Mouse (Mus musculus): ENCODE measurements around the gene Clic3.
A peak's percentile ranks its signal among the peaks of the same experiment; 100 is the strongest.
"Not testable (repeated sequence)": the region's sequence is repeated elsewhere in the genome, so short reads cannot be mapped to it uniquely, and the experiment has no call there.

Gene Clic3

GRCm38 (mm10) chr2:25456205-25456953 lies at the start of gene Clic3:
Clic3 (plus strand) TSS chr2:25456838.
- DNase-seq, result no peak

GRCm38 (mm10) chr2:25408908-25409307 lies 47.7 kb upstream of the Clic3 start:
- no peak for DNase-seq

GRCm38 (mm10) chr2:25413436-25413835 lies 43.2 kb upstream of the Clic3 start:
- not testable (repeated sequence) for DNase-seq

DNA sequence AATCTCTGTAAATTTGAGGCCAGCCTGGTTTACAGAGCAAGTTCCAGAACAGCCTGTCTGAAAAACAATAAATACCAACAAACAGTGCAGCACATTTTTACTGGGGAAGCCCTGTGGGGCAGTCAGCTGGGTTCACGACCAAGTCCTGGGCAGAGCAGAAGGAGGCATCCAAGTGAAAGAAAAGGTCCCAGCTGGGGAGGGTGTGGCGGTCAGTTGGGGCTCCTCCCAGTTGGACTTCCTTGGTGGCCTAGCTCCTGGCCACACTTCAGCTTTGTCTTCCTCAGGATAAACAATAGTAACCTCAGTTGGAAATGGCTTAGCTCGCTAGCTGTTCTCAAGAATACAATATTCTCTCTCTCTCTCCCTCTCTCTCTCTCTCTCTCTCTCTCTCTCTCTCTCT lies 39.2 kb upstream of the Clic3 start:
- no peak for DNase-seq

DNA sequence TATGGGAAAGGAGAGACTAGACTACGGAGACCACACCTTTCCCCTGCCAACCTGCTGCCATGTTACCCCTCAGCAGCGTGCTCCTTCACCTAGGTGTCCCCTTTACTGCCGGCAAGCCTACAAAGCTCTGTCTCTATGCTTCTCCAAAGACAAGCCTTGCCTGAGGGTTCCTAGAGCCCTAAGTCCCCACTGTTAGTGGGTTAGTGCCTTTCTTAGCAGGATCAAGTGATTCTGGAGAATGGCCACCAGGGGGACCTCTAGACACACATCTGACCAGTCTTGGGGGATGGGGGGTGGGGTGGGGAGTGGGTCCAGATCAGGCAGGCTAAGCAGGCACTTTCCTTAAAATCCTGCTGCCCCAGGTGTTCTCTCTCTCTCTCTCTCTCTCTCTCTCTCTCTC lies 34.7 kb upstream of the Clic3 start:
- DNase-seq, result peak; percentile 35 to 75

DNA sequence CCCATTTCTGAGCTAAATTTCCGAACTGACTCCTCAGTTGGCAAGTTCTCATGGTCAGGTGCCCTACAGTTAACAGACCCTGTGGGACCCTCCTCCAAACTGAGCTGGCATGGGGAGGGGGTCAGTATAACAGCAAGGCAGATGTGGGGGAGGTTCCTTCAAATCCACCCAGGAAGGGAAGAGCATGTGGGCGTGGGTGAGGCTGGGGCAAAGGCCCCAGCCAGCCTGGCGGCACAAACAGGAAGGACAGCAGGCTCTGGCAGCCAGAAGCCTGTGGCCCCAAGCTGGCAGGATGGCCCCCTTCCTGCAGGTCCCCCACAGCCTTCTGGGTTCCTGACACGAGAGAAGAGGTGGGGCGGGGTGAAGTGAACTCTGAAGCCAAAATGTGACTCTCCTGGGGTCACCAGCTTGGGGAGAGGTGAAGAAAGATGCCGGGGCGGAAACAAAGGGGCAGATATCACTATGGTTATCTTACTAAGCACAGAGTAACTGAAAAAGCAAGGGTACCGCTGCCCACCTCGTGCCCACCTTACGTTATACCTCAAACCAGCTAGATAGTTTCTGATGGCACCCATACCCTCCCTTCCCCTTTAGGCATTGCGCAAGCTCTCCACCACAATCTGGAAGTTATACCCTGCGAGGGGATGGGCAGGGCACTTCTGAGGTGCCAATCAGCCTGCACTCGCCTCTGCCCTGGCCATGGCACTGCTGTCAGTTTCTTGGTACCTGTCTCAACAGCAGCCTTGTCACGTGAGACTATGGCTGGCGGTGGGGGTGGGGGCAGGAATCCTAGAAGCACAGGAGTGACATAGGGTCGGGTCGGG lies 33.8 kb upstream of the Clic3 start, which contains the start of gene Fut7:
Fut7 (plus strand) TSS at position 681 of the 824 bp plus-strand sequence.
- DNase-seq, result no peak

- no peak for DNase-seq
Measured at GRCm38 (mm10) chr2:25423626-25424025, 33.0 kb upstream of the Clic3 start.

GRCm38 (mm10) chr2:25425481-25425880 lies 31.2 kb upstream of the Clic3 start:
- no peak for DNase-seq

- peak; percentile 70 to 89 for DNase-seq
Measured at GRCm38 (mm10) chr2:25426721-25427191, 29.9 kb upstream of the Clic3 start.

DNA sequence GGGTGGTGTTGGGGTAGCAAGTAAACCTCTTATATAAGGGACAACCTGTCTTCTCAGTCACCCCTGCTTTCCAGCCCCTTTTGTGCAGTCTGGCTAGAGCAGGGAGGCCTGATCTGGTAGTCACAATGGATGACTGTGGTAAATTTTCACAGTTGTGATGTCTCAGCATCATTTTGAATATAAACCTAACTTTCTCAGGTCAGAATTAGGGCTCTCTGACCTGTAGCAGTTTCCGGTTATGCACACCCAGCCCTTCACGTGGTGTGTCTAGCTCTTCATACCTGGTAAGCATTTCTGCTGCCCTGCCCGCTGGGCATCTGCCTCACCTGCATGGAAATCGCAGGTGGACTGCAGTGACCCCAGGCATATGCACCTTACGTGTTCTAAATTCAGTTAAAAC lies 29.4 kb upstream of the Clic3 start:
- no peak for DNase-seq

GRCm38 (mm10) chr2:25428442-25429236 lies 28.0 kb upstream of the Clic3 start, which contains the start of gene Abca2:
Abca2 (plus strand) TSS chr2:25428703.
- peak; percentile 96 to 97 for DNase-seq

- peak in 1 of 2 experiments; percentile 58 for DNase-seq
Measured at GRCm38 (mm10) chr2:25429435-25430180, 27.0 kb upstream of the Clic3 start.

GRCm38 (mm10) chr2:25430395-25431233 lies 26.0 kb upstream of the Clic3 start:
- DNase-seq, result peak; percentile 63 to 64

DNA sequence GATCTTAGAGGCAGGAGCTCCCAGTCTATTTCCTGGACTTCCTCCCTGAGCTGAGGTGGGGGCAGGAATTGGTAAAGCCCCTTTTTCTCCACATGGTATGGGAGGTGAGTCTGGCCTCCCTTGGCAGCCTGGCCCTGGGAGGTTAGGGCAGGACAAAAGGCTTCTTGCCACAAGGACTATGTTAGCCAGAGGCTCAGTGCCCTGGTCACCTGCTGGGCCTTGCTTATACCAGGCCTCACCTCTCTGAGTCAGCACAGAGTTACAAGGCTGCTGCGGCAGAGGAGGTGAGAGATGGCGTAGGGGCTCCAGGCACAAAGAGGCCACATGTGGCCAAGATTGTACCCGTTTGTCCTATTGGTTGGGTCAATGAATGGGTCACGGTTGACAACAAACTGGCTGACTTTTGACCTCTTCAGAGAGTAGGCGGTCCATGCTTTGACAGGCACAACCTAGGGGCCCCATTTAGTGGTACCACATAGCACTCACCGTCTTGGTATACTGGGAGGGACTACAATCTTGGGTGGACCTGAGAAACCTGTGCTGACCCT lies 25.3 kb upstream of the Clic3 start:
- no peak for DNase-seq

DNA sequence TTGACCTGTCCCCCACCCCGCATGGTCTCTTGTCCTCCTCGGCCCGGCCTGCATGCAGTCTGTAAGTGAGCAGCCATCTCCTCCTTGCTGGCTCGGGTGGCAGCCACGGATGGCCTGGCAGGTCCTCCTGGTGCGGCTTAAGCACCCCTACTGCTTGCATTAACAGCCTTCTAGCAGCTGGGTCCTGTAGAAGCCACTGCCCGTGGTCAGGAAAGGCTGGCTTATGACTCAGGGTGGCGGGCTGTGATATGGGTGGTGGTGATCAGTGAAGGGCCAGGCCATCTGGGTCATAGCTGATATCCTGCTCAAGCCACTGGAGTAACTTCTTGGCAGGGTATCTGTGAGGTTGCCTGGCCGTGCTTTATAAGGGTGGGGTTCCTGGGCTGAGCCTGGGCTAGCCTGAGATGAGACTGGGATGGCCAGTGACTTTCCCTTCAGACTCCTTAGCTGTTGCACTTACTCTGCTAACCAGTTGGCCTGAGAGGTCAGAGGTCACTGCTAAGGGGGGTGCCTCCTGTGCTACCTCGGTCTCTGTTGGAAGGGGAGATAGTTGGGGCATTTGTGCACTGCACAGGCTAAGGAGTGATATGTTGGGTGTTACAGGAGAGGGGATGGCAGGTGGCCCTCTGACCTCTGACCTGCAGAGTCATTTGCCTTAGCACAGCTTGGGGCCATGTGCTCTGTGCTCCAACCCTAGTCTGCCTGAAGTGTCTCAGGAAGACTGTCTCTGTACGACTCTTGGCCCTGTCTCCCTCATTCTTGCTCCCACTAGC lies 24.1 kb upstream of the Clic3 start:
- no peak for DNase-seq

DNA sequence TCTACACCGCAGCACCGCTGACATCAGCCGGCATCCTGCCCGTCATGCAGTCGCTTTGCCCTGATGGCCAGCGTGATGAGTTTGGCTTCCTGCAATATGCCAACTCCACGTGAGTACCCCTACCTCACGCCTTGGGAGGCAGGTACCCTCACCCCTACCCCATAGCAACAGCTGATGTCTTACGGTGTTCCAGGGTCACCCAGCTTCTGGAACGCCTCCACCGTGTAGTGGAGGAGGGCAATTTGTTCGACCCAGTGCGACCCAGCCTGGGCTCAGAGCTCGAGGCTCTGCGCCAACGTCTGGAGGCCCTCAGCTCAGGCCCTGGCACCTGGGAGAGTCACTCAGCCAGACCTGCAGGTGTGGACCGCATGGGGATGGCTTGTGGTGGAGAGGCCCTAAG lies 23.5 kb upstream of the Clic3 start:
- DNase-seq, result no peak

GRCm38 (mm10) chr2:25434292-25434691 lies 22.3 kb upstream of the Clic3 start:
- DNase-seq, result no peak

DNA sequence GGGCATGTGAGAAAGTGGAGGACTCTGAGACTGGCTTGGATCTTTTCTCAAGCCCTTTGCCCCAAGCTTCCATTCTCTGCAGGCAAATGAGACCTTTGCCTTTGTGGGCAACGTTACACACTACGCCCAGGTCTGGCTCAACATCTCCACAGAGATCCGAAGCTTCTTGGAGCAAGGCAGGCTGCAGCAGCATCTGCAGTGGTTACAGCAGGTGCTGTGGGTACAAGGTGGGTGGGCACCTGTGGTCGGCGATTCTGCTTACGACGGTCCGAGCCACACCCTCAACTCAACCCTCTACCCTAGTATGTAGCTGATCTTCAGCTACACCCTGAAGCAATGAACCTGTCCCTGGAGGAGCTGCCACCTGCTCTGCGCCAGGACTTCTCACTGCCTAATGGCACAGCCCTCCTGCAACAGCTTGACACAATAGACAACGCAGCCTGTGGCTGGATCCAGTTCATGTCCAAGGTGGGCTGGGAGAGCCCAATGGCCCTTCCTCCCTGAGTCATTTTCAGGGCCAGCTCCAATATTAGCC lies 20.3 kb upstream of the Clic3 start:
- no peak for DNase-seq

DNA sequence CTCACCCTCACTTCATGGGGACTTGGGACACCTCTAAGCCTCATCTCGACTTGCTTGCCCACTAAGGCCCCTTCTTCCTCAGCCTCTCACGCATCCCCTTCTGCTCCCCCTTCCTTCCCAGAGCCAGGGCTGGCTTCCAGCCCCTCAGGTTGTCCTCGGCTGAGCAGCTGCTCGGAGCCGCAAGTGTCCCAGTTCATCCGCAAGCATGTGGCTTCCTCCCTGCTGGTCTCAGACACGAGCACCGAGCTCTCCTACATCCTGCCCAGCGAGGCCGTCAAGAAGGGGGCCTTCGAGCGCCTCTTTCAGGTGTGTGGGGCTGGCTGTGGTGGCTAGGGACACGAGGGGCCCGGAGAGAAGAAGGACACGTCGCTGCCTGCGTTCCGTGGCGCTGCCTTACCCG lies 15.6 kb upstream of the Clic3 start:
- no peak for DNase-seq

GRCm38 (mm10) chr2:25442682-25443081 lies 14.0 kb upstream of the Clic3 start:
- no peak for DNase-seq
